Mouse (Mus musculus) right cerebral cortex, adult 18-20 months (tissue): ENCODE measurements around the gene Btbd16.

Experiments
- DNase-seq: peaks from one replicate; pipeline ENCODE4 v3.0.0; 2022; ENCODE audit warnings: mixed read lengths

The Btbd16 gene

DNA sequence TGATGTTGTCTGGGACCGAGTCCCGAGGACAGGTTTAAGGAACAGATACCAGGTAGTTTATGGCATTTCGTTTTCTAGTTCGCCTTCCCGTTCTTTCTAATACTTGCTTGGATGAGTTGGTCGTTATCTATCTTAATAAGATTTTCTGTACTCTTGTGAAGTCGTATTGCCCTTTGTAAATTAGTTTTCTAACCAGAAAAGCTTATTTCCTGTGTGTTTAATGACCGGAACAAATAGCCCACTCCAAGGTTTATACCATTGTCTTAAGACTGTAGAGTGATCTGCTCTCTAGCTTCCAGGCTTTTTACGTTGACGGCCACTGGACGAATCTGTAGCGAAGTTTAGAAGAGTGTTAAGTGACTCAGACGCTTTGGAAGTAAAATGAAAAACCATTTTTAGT lies 92.8 kb downstream of the Btbd16 start:
- no peak for DNase-seq

DNA sequence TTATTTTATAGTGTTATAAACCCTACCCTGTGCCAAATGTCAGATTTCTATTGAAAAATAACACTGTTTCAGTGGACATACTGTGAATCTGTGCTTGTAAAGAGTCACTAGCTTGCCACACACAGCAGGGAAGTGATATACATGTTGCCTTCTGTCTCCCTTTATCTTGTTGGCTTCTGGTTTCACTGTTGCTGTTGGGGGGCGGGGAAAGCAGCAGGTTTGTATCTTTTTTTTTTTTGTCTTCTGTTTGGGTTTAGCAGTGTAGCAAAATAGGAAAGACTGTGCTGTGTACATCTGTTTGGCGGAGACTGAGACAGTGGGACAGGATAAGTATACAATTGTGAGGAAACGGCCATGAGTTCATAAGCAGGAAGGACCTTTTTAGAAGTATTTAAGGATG lies 93.4 kb downstream of the Btbd16 start:
- no peak for DNase-seq
